Mouse (Mus musculus) megakaryocyte, embryonic 14.5 days (primary cell): ENCODE data around the gene Fig4.

Experiments used
- FLI1 ChIP-seq: IDR thresholded peaks from 2 replicates; pipeline ENCODE4 v1.6.1; 2012; ENCODE audit warnings: low read length, inconsistent platforms, mixed read lengths
- GATA1 ChIP-seq: IDR thresholded peaks from 3 replicates; pipeline ENCODE4 v1.6.1; 2012; ENCODE audit warnings: mixed read lengths, low read length, inconsistent platforms, borderline replicate concordance

DNA sequence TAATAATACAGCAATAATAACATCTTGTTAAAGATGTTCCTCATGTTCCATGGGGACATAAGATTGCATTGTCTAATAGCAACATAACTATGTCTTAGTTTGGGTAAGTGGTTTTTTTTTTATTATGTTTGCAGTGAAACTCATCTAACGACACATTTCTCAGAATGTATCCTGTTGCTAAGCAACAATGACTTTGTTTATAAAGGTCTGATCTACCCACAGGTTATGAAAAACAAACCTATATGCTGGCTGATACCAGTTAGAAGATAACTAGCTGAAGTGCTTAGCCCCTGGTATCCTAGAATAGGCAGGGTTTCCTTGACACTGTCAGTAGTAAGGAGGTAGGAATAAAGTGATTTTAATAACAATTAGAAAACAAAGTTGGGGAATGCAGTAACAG, 15.0 kb downstream of the Fig4 start:
- TF ChIP-seq GATA1 = no peak
- no peak for TF ChIP-seq FLI1
